Mouse (Mus musculus) kidney, adult 8-10 months (tissue): ENCODE data around the gene Gm8693.
"Not testable (repeated sequence)": the region's sequence is repeated elsewhere in the genome, so short reads cannot be mapped to it uniquely, and the experiment has no call there.

Experiments used
- DNase-seq, 2 experiments: peaks; one replicate each; pipeline ENCODE4 v3.0.0; 2022

Gm8693 gene

GRCm38 (mm10) chr7:22692217-22692616 lies at the start of gene Gm8693:
Gm8693 (minus strand) TSS chr7:22692317.
- DNase-seq: not testable (repeated sequence)

DNA sequence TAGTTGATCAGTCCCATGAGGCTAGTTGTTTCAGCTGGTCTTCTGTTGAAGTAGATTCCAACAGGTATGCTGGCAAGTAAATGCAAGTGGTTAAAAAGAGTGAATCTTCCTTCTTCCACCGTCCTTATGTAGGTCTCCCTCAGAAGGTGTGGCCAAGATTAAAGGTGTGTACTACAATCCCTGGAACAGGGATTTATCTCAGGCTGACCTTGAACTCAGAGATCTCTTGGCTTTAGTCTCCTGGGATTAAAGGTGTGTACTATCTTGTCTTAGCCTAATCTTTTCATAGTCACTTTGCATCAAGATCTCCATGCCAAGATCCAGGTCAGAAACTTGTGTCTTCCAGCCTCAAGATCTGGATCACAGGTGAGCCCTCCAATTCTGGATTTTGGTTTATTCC lies 27.5 kb upstream of the Gm8693 start, which contains the start of gene Gm4567:
Gm4567 (minus strand) TSS at position 101 of the 400 bp plus-strand sequence.
- DNase-seq: not testable (repeated sequence)

GRCm38 (mm10) chr7:22657718-22658117 lies 34.4 kb downstream of the Gm8693 start, which contains the start of gene Vmn1r155:
Vmn1r155 (plus strand) TSS chr7:22658018.
- DNase-seq: not testable (repeated sequence)
